Mouse (Mus musculus) stomach, embryonic 16.5 days (tissue): ENCODE measurements at regions not wholly inside any gene's neighbourhood (a gene's known extent, or its start where the extent isn't known, plus 50 kb on each side); places are given as distances from the start of the nearest gene placed in this dataset.

ENCODE experiments used
- ATAC-seq: fragments of 200-750 bp; cut with Nextera tagmentation; 2 replicates; pipeline ENCODE4 v1.8.0; 2017; ENCODE audit warnings: moderate number of reproducible peaks, moderate TSS enrichment; ENCODE audit not compliant: insufficient read depth, low FRiP score
- H3K27ac ChIP-seq: fragments of 300-500 bp; sonication (generic); 2 replicates; pipeline ENCODE4 v1.5.1; 2014; ENCODE audit warnings: low read length
- H3K27me3 ChIP-seq: fragments of 300-500 bp; sonication (generic); 2 replicates; pipeline ENCODE4 v1.6.1; 2014; ENCODE audit warnings: low read length, control low read depth, mixed read lengths; ENCODE audit not compliant: control insufficient read depth, insufficient read depth
- H3K36me3 ChIP-seq: fragments of 300-500 bp; sonication (generic); 2 replicates; pipeline ENCODE4 v1.6.1; 2014; ENCODE audit warnings: low read length; ENCODE audit not compliant: control insufficient read depth, insufficient read depth
- H3K4me1 ChIP-seq: fragments of 300-500 bp; sonication (generic); 2 replicates; pipeline ENCODE4 v1.6.1; 2014; ENCODE audit warnings: low read length, control low read depth, mixed read lengths; ENCODE audit not compliant: control insufficient read depth, insufficient read depth
- H3K4me2 ChIP-seq: fragments of 300-500 bp; sonication (generic); 2 replicates; pipeline ENCODE4 v1.6.1; 2014; ENCODE audit warnings: low read depth, low read length, mixed read lengths
- H3K4me3 ChIP-seq: fragments of 300-500 bp; sonication (generic); replicated peaks from 2 replicates; pipeline ENCODE4 v1.5.1; 2014; ENCODE audit warnings: mild to moderate bottlenecking, low read length
- H3K9ac ChIP-seq: fragments of 300-500 bp; sonication (generic); 2 replicates; pipeline ENCODE4 v1.6.1; 2014; ENCODE audit warnings: low read length
- H3K9me3 ChIP-seq: fragments of 300-500 bp; sonication (generic); replicated peaks from 2 replicates; pipeline ENCODE4 v1.6.1; 2016; ENCODE audit warnings: low read length, control low read depth; ENCODE audit not compliant: control insufficient read depth
- WGBS: fragments of 180-500 bp; shearing (Covaris S2); extraction: QIAGEN DNeasy Blood & Tissue Kit; methylation state at CpG from one replicate; pipeline ENCODE4 v1.1.7; 2014; 5-methylcytosine and 5-hydroxymethylcytosine counted together

DNA sequence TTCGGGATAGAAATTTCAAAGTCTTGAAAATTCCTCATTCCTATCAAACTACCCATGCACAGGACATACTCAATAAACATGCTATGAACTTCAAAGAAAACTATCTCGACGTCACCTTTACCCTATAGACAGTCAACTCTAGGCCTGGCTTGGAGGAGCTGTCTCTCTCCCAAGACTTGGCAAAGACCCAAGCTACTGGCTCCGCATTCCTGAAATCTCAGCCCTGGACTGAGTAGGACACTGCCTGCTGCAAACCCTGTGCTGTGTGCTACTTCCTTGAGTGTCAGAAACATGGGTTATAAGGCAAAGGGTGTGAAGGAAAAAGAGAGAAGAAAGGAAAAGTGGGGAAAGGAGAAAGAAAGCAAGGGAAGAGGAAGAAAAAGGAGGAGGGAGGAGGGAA, 296.6 kb upstream of the Zfp462 start:
- no peaks in the 10 kb centered on the region for H3K27me3 ChIP-seq
- H3K4me2 ChIP-seq = no peak overlapping the region
- H3K36me3 ChIP-seq = no peaks in the 10 kb centered on the region
- no peaks in the 10 kb centered on the region for H3K4me1 ChIP-seq
- WGBS = 67% methylated on average over 4 of the region's 4 CpGs
- no peaks in the 10 kb centered on the region for H3K9me3 ChIP-seq
- no peak overlapping the region for H3K9ac ChIP-seq
- peak; percentile 44; the same call in 1 of the 2 replicates for ATAC-seq
- H3K4me3 ChIP-seq = no peak overlapping the region
- H3K27ac ChIP-seq = no peak overlapping the region

GRCm38 (mm10) chr4:54651646-54652110, 293.2 kb upstream of the Zfp462 start:
- Histone ChIP-seq H3K36me3 (no peaks in the 10 kb centered on the region), H3K4me1 (no peaks in the 10 kb centered on the region), H3K9me3 (no peaks in the 10 kb centered on the region), H3K4me3 (no peak overlapping the region), H3K27ac (no peak overlapping the region), H3K9ac (no peak overlapping the region), H3K27me3 (no peaks in the 10 kb centered on the region), H3K4me2 (no peak overlapping the region)
- ATAC-seq = no peak

DNA sequence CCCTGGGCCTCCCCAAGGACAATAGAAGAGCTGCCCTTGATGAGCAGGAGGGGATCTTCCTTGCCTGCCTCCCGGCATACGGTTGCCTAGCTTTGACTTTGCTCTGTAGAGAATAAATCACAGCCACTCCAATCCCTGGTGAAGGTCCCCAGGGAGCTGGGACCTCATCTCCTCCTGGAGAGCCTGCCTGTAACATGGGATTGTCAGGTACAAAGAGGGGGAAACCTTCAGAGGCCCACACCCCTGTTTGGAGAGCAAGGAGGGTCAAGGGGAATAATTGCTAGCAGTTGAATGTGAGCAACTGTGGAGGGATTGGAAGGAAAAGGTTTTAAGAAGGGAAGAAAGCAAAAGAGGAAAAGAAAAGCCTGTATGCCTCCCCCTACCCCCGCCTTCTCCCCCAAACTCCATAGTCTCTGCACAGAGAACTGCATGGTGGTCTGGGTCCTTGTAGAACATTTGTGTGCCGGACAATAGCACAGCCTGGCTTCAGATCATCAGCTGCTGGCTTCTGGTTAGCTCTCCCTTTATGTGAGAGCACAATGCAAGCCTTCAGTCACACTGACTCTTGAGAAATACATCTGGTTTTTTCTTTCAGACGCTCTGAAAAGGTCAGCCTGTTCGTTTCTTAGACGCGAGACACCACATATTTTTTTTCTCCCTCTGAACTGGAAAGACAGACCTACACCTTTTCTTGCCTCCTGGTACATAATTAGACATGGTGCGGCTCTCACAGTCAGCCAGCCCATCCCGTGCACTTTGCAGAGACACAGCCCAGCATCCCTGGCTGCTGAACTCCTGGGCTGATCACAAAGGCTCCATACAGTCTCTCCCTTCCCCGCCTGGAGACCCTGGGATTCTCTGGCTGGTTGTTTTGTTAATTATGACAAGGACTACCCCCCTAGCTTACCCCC, 292.5 kb upstream of the Zfp462 start:
- no peak; the same call in 1 of the 2 replicates for ATAC-seq

DNA sequence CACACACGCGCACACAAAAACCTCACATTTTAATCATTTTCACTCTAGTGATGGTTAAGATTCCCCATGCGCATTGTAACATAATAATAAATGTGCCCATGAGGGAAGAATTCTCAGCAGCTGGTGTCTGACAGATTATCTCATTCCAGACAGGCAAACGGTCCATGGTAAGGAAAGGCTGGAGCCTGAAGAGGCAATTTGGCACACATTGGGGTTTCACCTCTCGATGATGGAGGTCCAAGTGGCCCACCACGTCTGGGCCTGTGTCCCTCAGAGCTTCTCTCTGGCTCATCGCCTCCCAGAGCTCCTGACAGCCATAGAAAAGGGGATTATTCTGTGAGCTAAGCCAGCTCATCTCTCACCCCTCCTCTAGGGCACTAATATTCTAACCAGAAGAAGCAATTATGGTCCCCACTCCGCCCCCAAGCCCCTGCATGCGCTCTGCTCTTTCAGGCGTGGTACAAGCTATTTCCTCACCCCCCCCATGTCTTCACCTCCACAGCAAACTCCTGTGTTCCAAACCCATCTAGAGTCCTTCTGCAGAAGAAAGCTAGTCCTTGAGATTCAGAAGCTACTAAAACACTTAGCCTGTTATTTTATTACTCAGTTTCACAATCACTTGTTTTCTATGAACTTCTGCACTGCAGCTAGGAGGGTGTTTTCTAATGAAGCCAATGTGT, 291.6 kb upstream of the Zfp462 start:
- no peaks in the 10 kb centered on the region for H3K9me3 ChIP-seq
- ATAC-seq = no peak
- no peaks in the 10 kb centered on the region for H3K27me3 ChIP-seq
- H3K27ac ChIP-seq = no peak overlapping the region
- no peak overlapping the region for H3K4me2 ChIP-seq
- H3K9ac ChIP-seq = no peak overlapping the region
- no peak overlapping the region for H3K4me3 ChIP-seq
- no peaks in the 10 kb centered on the region for H3K4me1 ChIP-seq
- WGBS = 70% methylated on average over 10 of the region's 10 CpGs
- H3K36me3 ChIP-seq = no peaks in the 10 kb centered on the region

More for the DNA sequence above, 292.5 kb upstream of the Zfp462 start:
- H3K9me3 ChIP-seq = no peaks in the 10 kb centered on the region
- no peaks in the 10 kb centered on the region for H3K27me3 ChIP-seq
- WGBS = 51% methylated on average over 11 of the region's 11 CpGs
- no peak overlapping the region for H3K4me2 ChIP-seq
- H3K4me1 ChIP-seq = no peaks in the 10 kb centered on the region
- H3K36me3 ChIP-seq = no peaks in the 10 kb centered on the region
- no peak overlapping the region for H3K9ac ChIP-seq
- no peak overlapping the region for H3K27ac ChIP-seq
- H3K4me3 ChIP-seq = no peak overlapping the region
